Mouse (Mus musculus) intestine, embryonic 16.5 days (tissue): Measurements from ENCODE around the gene Mpv17l. TPM values are rescaled to one million over a fixed set of nuclear protein-coding genes. Genes with fewer than 3 reads are reported as not detected.
"Not testable (repeated sequence)": the region's sequence is repeated elsewhere in the genome, so short reads cannot be mapped to it uniquely, and the experiment has no call there.

Experiments used
- ATAC-seq: fragments of 200-750 bp; cut with Nextera tagmentation; 2 replicates; pipeline ENCODE4 v1.8.0; 2017; ENCODE audit warnings: moderate TSS enrichment, moderate library complexity
- H3K27ac ChIP-seq: fragments of 300-500 bp; sonication (generic); 2 replicates; pipeline ENCODE4 v1.5.1; 2014; ENCODE audit warnings: mild to moderate bottlenecking, low read length
- H3K27me3 ChIP-seq: fragments of 300-500 bp; sonication (generic); replicated peaks from 2 replicates; pipeline ENCODE4 v1.6.1; 2014; ENCODE audit warnings: low read length, control low read depth, mixed read lengths; ENCODE audit not compliant: control insufficient read depth, insufficient read depth
- H3K36me3 ChIP-seq: fragments of 300-500 bp; sonication (generic); 2 replicates; pipeline ENCODE4 v1.6.1; 2014; ENCODE audit warnings: low read length, control low read depth; ENCODE audit not compliant: control insufficient read depth, insufficient read depth
- H3K4me1 ChIP-seq: fragments of 300-500 bp; sonication (generic); 2 replicates; pipeline ENCODE4 v1.6.1; 2014; ENCODE audit warnings: low read length, control low read depth, mixed read lengths; ENCODE audit not compliant: control insufficient read depth, insufficient read depth
- H3K4me2 ChIP-seq: fragments of 300-500 bp; sonication (generic); 2 replicates; pipeline ENCODE4 v1.6.1; 2014; ENCODE audit warnings: low read depth, low read length, control low read depth
- H3K4me3 ChIP-seq: fragments of 300-500 bp; sonication (generic); 2 replicates; pipeline ENCODE4 v1.5.1; 2014; ENCODE audit warnings: mild to moderate bottlenecking, low read length
- H3K9ac ChIP-seq: fragments of 300-500 bp; sonication (generic); 2 replicates; pipeline ENCODE4 v1.6.1; 2014; ENCODE audit warnings: low read depth, low read length
- H3K9me3 ChIP-seq: fragments of 300-500 bp; sonication (generic); 2 replicates; pipeline ENCODE4 v1.6.1; 2016; ENCODE audit warnings: low read length, control low read depth; ENCODE audit not compliant: control insufficient read depth
- WGBS: fragments of 180-500 bp; shearing (Covaris S2); extraction: QIAGEN DNeasy Blood & Tissue Kit; methylation state at CpG from one replicate; pipeline ENCODE4 v1.1.7; 2014; 5-methylcytosine and 5-hydroxymethylcytosine counted together
- polyA plus RNA-seq: library from polyadenylated mRNA; unstranded; fragments of >200 nt; fragmentation: Nextera tagmentation; extraction: Ambion mirVana; gene quantifications from 2 replicates; pipeline ENCODE4 v1.2.1, GENCODE M21; 2015

Gene Mpv17l
- polyA plus RNA-seq, 1 experiment from 2014 or later, result 17.3 TPM

DNA sequence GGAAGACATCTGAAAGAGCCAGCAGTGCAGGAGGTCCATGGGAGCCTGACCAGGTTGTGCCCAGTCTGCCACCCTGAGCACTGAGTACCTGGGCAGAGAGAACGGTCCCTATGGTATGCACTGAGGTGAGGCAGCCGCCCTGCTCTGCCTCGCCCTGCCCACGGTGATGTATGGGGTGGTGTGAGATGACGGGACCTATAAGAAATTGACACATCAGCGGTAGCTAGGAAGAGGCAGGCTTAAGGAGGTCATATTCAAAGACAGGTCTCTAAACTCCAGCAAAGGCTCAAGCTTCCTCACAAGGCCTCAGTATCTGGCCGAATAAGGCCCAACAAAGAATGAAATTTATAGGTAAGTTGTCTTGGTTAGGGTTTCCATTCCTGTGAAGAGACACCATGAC is 18.8 kb downstream of the Mpv17l start:
- no peaks in the 10 kb centered on the region for H3K27me3 ChIP-seq
- H3K4me2 ChIP-seq, result no peak overlapping the region
- H3K36me3 ChIP-seq, result no peaks in the 10 kb centered on the region
- 95% methylated on average over 7 of the region's 7 CpGs for WGBS
- no peak for ATAC-seq
- H3K4me1 ChIP-seq, result no peaks in the 10 kb centered on the region
- no peaks in the 10 kb centered on the region for H3K9me3 ChIP-seq
- no peak overlapping the region for H3K9ac ChIP-seq
- no peak overlapping the region for H3K27ac ChIP-seq
- H3K4me3 ChIP-seq, result no peak overlapping the region

DNA sequence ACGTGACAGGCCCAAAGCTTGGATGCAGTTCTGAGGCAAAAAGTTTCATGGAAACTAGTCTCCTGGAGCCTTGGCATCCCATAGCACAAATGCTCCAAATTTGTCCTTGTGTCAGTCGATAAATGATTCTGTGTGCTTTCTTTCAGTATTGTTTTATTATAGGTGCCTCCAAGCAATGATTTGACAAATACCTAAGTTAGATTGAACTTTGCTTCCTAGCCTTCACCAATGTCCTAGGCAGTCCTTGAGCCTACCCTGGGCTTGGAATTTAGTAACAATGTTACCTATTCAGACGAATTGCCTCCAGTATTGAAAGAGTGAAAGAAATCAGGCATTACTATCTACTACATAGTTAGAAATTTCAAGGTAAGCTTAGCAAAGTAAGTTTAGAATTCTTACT is 19.5 kb downstream of the Mpv17l start:
- H3K4me2 ChIP-seq, result not testable (repeated sequence)

DNA sequence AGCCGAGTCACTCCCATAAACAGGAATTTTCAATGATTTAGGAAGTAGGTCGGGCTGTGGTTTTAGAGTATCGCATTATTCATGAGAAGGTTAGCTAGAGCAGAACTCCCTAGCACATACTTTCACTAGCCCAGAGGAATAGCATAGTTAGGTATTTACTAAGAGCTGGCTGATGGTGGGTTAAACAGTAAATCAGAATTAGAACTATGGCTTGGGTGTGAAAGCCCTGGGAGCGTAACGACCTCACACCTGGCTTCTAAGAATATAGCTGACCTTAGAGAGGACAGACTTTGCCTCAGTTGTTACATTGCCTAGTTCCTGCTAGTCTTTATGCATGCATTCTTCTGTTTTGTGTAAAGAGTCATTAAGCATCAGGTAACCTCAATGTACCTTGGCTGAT is 20.0 kb downstream of the Mpv17l start:
- ATAC-seq, H3K36me3 ChIP-seq, H3K27ac ChIP-seq, H3K4me1 ChIP-seq, H3K9ac ChIP-seq, H3K9me3 ChIP-seq, H3K4me3 ChIP-seq, H3K27me3 ChIP-seq, H3K4me2 ChIP-seq: not testable (repeated sequence)
- 91% methylated on average over 5 of the region's 5 CpGs for WGBS

More for the DNA sequence above, 19.5 kb downstream of the Mpv17l start:
- H3K27me3 ChIP-seq, ATAC-seq, H3K9ac ChIP-seq, H3K27ac ChIP-seq, H3K9me3 ChIP-seq, H3K4me1 ChIP-seq, H3K36me3 ChIP-seq, H3K4me3 ChIP-seq: not testable (repeated sequence)
- WGBS, result 84% methylated on average over 3 of the region's 3 CpGs

DNA sequence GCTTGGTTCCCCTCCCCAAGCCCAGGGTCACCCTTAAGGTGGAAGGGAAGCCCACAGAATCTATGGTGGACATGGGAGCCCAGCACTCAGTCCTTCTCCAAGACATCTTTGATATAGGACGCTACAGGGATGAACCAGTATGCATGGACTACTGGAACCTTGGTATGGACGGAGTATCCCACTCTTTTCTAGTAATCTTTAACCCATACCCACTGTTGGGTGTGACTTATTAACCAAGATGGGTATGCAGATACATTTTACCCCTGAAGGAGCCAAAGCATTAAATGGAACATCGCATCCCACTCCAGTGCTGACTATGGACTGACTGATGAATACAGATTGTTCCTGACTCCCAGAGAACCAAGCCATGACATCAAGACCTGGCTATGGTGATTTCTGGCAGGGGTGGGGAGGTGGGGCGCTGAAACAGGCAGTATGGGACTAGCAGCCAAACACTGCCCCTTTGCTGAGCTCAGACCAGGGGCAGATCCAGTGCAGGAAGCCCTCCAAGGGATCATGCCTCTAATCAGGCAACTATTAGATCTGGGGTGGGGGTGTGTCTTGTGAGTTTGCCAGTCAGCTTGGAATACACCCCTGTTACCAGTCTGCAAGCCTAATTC is 24.6 kb downstream of the Mpv17l start:
- H3K27me3 ChIP-seq, result no peaks in the 10 kb centered on the region
- H3K9me3 ChIP-seq, result no peaks in the 10 kb centered on the region
- no peaks in the 10 kb centered on the region for H3K4me1 ChIP-seq
- no peak overlapping the region for H3K4me2 ChIP-seq
- ATAC-seq, result no peak
- WGBS, result 78% methylated on average over 4 of the region's 4 CpGs
- H3K4me3 ChIP-seq, result no peak overlapping the region
- no peak overlapping the region for H3K9ac ChIP-seq
- H3K27ac ChIP-seq, result no peak overlapping the region
- H3K36me3 ChIP-seq, result no peaks in the 10 kb centered on the region

DNA sequence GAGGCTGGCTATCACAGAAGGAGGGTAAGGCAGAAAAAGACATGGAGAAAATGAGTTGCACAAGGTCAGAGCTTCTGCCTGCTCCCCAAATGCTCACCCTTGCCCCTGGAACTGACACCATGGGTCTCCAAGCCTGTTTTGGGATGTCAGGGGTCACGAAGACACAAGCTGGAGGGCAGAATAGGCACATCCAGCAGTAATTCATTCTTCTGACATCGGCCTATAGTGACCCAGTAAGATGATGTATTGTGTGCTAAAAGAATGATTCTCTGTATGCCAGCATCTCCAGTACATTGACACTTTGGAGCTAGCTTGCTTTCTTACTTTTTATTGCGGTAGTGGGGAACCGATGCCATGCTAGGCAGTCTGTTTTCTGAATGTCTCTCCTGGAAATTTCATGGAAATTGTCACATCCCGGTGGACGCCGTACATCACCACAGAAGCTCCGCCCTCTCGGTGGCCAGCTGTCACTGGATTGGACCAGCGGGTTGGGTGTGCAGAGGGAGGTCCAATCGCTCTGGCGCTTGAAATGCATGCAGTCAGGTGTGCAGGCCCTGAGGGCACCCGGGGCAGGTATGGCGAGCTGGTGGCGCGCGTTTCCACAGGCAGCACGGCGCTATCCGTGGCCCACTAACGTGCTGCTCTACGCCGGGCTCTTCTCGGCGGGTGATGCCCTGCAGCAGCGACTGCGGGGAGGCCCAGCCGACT is 37.3 kb downstream of the Mpv17l start:
- Histone ChIP-seq H3K36me3 (no peaks in the 10 kb centered on the region), H3K27me3 (no peaks in the 10 kb centered on the region), H3K27ac (no peak overlapping the region), H3K4me3 (peak overlapping the region; percentile 68), H3K4me2 (peak overlapping the region; percentile 97), H3K9me3 (no peaks in the 10 kb centered on the region), H3K4me1 (peaks cover 8% of the 10 kb centered on the region; the same call in 1 of the 2 replicates), H3K9ac (peak overlapping the region; percentile 76)
- ATAC-seq, result peak; percentile 99
- WGBS, result 5% methylated on average over 28 of the region's 28 CpGs

DNA sequence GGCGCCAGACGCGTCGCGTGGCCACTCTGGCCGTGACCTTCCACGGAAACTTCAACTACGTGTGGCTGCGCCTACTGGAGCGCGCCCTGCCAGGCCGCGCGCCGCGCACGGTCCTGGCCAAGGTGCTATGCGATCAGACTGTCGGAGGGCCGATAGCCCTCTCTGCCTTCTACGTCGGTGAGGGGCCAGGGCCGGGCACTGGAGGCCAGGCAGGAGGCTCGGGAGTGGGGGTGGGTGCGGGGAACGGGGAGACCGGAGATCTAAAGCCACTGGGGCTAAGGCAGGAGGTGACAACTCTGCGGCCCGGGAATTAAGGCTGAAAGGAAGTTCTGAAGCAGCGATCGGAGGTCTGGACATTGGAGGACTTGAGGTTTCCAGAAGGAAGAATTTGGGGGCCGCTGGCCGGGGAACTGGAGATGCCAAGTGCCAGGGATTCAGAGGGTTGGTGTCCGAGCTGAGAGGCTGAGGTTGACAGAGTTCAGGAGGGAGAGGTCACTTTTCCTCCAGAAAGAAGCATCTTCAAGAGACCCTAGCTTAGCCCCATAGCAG is 38.0 kb downstream of the Mpv17l start:
- WGBS, result 3% methylated on average over 34 of the region's 34 CpGs
- Histone ChIP-seq H3K9me3 (no peaks in the 10 kb centered on the region), H3K4me1 (peaks cover 8% of the 10 kb centered on the region; the same call in 1 of the 2 replicates), H3K4me3 (peak overlapping the region; percentile 68), H3K9ac (peak overlapping the region; percentile 76), H3K27ac (no peak overlapping the region), H3K36me3 (no peaks in the 10 kb centered on the region), H3K4me2 (peak overlapping the region; percentile 97), H3K27me3 (no peaks in the 10 kb centered on the region)
- peak; percentile 93 for ATAC-seq

DNA sequence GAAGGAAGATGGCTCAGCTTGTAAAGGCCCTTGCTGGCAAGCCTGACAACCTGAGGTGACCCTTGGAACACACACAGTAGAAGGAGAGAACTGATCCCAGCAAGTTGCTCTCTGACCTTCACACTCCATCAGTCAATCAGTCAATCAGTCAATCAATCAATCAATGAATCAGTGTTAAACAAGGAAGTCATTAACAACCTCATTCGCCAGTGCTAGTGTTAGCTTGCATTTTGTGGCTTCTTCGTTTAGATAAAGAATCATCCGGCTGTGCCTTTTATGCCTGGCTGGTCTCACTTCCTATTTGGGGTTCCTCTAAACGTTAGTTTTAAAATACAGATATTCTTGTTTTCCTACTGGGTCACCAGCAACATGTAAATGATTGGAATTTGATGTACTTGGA is 41.2 kb downstream of the Mpv17l start:
- ATAC-seq, result no peak
- Histone ChIP-seq H3K4me3 (no peak overlapping the region), H3K4me2 (no peak overlapping the region), H3K36me3 (no peaks in the 10 kb centered on the region), H3K27me3 (no peaks in the 10 kb centered on the region), H3K4me1 (peaks cover 8% of the 10 kb centered on the region; the same call in 1 of the 2 replicates), H3K9me3 (no peaks in the 10 kb centered on the region), H3K27ac (no peak overlapping the region), H3K9ac (no peak overlapping the region)
- 43% methylated on average over 4 of the region's 4 CpGs for WGBS

DNA sequence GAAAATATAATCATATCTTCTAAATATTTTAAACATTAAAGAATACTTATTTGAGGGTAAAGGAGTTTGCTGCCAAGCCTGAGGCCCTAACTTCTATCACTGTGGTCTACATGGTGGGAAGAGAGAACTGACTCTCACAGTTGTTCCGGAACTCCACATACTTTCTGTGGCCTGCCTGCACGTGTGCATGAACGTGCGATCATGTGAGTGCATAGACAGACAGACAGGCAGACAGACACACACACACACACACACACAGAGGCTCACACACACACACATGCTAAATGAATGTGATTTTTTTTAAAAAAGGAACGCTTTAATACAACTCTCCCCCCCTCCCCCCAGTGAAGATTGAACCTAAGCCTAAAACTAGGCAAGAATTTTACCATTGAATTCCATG is 41.8 kb downstream of the Mpv17l start:
- no peak overlapping the region for H3K4me3 ChIP-seq
- H3K4me1 ChIP-seq, result peaks cover 8% of the 10 kb centered on the region; the same call in 1 of the 2 replicates
- 75% methylated on average over 5 of the region's 5 CpGs for WGBS
- no peaks in the 10 kb centered on the region for H3K27me3 ChIP-seq
- no peaks in the 10 kb centered on the region for H3K36me3 ChIP-seq
- H3K27ac ChIP-seq, result no peak overlapping the region
- no peak overlapping the region for H3K4me2 ChIP-seq
- H3K9me3 ChIP-seq, result no peaks in the 10 kb centered on the region
- no peak for ATAC-seq
- H3K9ac ChIP-seq, result no peak overlapping the region

DNA sequence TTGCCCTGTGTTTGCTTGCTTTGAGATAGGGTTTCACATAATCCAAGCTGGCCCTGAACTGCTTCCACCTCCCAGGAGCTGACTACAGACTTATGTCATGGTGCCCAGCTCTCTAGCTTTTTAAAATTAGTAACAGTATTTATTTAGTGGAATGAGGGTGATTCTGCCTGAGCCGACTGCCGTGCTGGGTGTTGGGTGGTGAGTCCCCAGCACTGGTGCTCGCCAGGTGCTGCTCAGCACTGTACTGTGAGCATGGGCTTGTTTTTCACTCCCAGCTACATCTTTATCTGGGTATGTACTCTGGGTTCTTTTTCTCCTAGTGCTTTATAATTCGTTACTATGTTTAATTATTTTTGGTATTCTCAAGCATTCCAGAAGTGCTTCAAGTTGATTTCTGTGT is 42.2 kb downstream of the Mpv17l start:
- peaks cover 8% of the 10 kb centered on the region; the same call in 1 of the 2 replicates for H3K4me1 ChIP-seq
- no peaks in the 10 kb centered on the region for H3K9me3 ChIP-seq
- no peak overlapping the region for H3K27ac ChIP-seq
- 70% methylated on average over 4 of the region's 4 CpGs for WGBS
- no peak overlapping the region for H3K9ac ChIP-seq
- no peaks in the 10 kb centered on the region for H3K27me3 ChIP-seq
- H3K4me2 ChIP-seq, result no peak overlapping the region
- no peaks in the 10 kb centered on the region for H3K36me3 ChIP-seq
- ATAC-seq, result no peak
- H3K4me3 ChIP-seq, result no peak overlapping the region
